Mouse (Mus musculus) granulocyte monocyte progenitor cell, adult 5-6 weeks (primary cell): ENCODE measurements around the gene Usp3. TPM values are rescaled to one million over a fixed set of nuclear protein-coding genes. Genes with fewer than 3 reads are reported as not detected.

Source experiments
- ATAC-seq: replicated peaks from 2 replicates; pipeline ENCODE4 v1.8.0; 2016; ENCODE audit warnings: mild to moderate bottlenecking, moderate TSS enrichment, inconsistent platforms; ENCODE audit not compliant: poor library complexity, severe bottlenecking
- total RNA-seq, 2 experiments: library from RNA; stranded (forward) in 1 of 2; stranded (reverse) in 1 of 2; fragments of 200-712, 200-1000 nt in 1 of 2; fragments of >200 nt in 1 of 2; fragmentation: Nextera tagmentation in 1 of 2; gene quantifications; 2 replicates each; pipeline ENCODE4 v1.2.3; 2014 to 2017

Gene Usp3
- total RNA-seq, 2 experiments from 2014 or later = 37.4 to 50.4 TPM

DNA sequence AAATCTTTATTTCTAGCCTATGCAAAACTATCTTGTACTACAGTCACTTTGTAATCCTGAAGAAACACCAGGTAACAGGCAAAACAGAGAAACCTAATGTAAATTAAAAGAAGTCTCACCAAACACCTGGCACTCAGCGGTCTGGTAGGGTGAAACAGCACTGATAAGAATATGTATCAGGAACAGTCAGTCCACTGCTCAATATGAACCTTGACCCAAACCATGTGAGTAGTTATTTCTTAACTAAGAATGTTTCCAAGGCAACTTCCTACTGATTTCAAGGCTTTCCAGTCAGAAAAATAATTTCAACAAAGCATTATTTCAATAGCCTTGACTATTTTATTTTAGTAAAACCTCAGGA, 17.1 kb downstream of the Usp3 start:
- no peak for ATAC-seq

GRCm38 (mm10) chr9:66575041-66575877, 17.7 kb downstream of the Usp3 start:
- no peak for ATAC-seq

DNA sequence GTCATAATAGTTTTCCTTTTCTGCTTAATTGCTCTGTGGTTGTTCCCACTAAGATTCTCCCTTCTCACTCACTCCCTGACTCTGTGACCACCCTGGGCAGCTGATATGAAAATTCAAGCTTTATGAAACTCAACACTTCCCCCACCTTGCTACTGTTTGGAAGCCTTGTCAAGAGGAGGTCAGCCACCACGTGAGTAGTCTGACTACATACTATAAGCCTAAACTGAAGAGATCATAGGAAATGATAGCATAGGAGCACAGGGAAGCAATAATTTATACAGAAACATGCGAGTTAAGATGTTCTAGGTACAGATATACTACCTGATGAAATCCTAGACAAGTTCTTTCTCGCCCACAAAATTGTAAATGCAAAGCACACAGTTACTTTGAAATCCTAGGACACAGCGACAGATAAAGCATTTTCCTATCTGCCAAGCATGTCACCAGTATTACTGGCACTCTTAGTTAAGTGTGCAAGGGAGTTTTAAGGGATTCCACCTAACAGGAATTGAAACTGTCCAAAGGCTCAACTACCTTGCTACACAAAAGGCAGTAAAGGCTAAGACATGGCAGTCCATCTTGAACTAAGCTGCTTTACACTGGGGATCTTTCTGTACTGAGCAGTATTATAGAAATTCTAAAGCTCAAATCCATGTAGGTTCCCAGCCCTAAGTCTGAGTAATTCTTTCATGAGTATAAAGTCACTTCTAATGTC, 20.8 kb downstream of the Usp3 start:
- ATAC-seq = peak; percentile 30; the same call in 1 of the 2 replicates

GRCm38 (mm10) chr9:66562215-66562614, 30.7 kb downstream of the Usp3 start:
- ATAC-seq = peak; percentile 62

GRCm38 (mm10) chr9:66561496-66561895, 31.4 kb downstream of the Usp3 start:
- no peak for ATAC-seq

GRCm38 (mm10) chr9:66560728-66561127, 32.2 kb downstream of the Usp3 start:
- no peak for ATAC-seq

GRCm38 (mm10) chr9:66560295-66560694, 32.6 kb downstream of the Usp3 start:
- ATAC-seq = peak; percentile 89

DNA sequence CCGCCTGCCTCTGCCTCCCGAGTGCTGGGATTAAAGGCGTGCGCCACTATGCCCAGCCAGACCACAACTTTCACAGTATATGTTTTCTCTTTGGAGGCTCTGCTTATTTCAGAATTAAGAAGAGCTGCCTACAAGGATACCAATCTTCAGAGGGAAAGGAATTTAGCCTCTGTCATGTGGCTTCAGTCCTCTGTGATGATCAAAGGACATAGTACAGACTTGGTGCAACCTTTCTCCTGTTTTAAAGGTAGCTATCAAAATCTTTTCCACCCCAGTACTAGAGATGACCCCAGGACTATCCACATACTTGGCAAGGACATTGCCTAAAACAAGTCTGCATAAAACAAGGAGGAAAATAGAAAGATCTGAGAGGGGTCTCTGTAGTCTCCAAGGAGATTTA, 34.0 kb downstream of the Usp3 start:
- ATAC-seq = no peak

- ATAC-seq = peak; percentile 59
These were observed 50.2 kb downstream of the Usp3 start for GRCm38 (mm10) chr9:66542785-66543184.

DNA sequence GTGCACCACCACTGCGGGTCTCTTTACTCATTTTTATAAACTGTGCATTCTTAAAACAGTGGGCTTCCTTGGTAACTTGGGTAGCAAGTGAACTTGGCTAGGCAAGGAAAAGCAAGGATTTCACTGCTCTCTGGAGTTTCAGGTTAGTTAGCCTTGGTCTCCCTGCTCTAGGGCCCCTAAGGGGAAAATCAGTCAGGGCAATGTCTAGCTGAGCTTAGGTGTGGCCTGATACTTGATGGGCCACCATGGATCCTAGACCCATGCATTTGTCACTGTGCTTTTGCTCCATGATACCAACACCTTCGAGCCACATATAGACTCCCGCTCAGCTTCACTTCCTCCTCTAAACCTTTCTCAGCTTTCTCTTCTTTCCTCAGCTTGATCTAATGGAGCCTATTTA, 71.3 kb downstream of the Usp3 start:
- no peak for ATAC-seq

- no peak for ATAC-seq
These were observed 72.6 kb downstream of the Usp3 start for GRCm38 (mm10) chr9:66520299-66520698.

- ATAC-seq = no peak
These were observed 74.0 kb downstream of the Usp3 start for GRCm38 (mm10) chr9:66518901-66519300.

DNA sequence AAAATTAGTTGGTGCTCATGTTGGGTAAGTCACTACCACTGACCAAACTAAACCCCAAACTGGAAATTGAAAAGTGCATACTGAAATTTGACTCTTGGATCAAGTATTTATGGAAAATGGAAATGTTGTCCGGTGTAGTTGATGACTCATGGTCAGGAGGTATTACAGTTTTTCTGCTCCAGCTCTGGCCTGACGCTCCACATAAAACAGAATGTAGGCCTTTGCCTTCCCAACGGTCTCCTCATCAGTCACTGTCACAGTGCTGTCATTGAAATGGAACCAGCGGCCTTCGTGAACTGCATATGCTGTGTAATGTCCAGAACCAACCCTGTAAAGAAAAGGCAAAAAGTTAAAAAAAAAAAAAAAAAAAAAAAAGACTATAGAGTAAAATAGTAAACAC, 74.7 kb downstream of the Usp3 start:
- no peak for ATAC-seq

GRCm38 (mm10) chr9:66517746-66518145, 75.2 kb downstream of the Usp3 start:
- no peak for ATAC-seq

DNA sequence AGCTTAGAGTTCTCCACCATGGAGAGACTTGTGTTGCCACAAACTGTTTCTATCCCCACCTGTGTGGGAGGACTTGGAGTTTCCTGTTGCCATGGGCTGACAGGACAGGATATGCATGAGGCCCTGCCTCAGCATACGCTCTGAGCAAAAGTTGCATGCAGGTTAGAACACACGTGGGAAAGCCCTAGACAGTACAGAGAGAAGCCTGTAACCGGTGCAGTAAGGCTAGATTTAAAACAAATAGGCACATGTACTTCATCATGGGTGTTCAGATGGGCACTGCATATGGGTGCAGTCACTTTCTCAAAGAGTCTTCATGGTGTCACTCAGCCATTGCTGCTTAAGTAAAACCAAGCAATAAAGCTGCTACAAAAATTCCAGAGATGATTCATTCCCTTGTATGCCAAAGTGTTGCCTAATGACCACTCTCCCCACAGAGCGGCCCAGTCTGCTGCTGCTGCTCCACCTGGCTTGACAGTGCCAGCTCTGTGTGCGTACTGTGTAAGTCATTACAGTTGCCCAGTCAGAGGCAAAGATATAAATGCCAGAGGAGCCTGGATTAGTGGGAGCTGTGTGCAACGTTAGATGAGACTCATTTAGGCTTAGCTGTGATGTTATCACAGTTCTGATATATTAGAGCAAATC, 76.5 kb downstream of the Usp3 start:
- no peak for ATAC-seq

GRCm38 (mm10) chr9:66515680-66516210, 77.2 kb downstream of the Usp3 start:
- ATAC-seq = no peak

- no peak for ATAC-seq
These were observed 77.8 kb downstream of the Usp3 start for GRCm38 (mm10) chr9:66515115-66515514.

DNA sequence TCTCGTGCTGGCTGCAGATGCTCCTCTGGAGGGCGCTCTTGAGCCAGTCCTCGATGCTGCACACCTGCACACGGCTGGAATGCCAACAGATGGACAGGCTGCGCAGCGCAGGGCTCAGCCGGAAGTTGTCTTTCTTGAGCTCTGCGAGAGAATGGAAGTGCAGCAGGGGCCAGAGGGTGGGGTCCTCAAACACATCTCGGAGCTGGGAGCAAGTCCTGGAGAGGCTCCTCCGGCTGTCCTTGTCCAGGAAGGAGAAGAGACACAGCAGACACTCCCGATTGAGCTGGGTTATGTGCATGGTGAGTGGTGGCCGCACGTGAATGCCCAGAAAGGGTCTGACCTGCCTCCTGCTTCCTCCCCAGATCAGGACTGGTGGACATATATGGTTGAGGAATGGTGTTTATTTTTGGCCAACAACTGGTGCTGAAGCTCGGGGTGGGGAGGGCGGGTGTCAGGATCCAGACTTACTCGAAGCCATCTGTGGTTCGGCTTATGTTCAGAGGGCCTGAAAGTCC, 78.6 kb downstream of the Usp3 start, which contains the start of gene Fbxl22:
Gene Fbxl22, minus strand, starts transcription at position 338 of the 515 bp plus-strand sequence.
- ATAC-seq = no peak

DNA sequence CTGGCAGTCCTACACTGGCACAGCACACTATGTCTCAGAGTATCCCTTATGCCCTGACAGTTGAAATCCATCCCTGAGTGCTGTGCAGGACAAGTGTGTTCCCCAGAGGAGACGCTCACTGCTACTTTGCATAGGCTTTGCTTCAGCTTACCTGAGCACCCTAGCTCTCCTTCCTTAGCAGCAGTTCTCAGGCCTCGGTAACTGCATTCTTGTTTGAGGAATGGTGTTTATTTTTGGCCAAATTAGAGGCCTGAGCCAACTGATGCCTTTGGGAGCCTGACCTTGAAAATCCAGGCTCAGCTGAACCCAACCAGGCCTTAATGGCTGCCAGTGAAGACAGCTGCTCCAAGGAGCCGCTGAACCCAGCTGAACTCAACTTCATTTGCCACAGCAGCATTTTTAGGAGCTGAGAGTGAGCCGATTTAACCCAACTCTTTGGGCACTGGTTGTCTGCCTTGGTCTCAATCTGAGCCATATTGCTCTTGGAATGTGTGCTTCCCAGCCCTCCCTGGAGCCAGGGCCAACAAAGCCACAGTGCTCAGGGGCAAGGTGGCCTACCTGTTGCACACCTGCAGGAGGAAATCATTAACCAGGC, 79.2 kb downstream of the Usp3 start:
- no peak for ATAC-seq

GRCm38 (mm10) chr9:66513150-66513549, 79.8 kb downstream of the Usp3 start:
- no peak for ATAC-seq
